Mouse (Mus musculus): Measurements from ENCODE around the gene Gm45783. TPM values are rescaled to one million over a fixed set of nuclear protein-coding genes. Genes with fewer than 3 reads are reported as not detected.

The Gm45783 gene
- total RNA-seq (2023), result not detected

GRCm38 (mm10) chr7:7374431-7374830 lies at the start of gene Gm45783:
TSS of gene Gm45783 (minus strand) at chr7:7374573.

GRCm38 (mm10) chr7:7399603-7400002 lies 25.2 kb upstream of the Gm45783 start, which contains the start of gene Vmn2r31:
TSS of gene Vmn2r31 (minus strand) at chr7:7399703.

GRCm38 (mm10) chr7:7337509-7337908 lies 36.9 kb downstream of the Gm45783 start, which contains the start of gene Vmn2r30:
TSS of gene Vmn2r30 (minus strand) at chr7:7337609.

Other genes starting within 250 kb of the Gm45783 start
- gene Zfp773, start 237.8 kb downstream of the Gm45783 start, total RNA-seq (2023), result 6.4 TPM
- gene Zfp418, start 203.2 kb downstream of the Gm45783 start, total RNA-seq (2023), result 2.8 TPM
- gene Zfp772, start 164.6 kb downstream of the Gm45783 start, total RNA-seq (2023), result 3.9 TPM
- 0.59 TPM for gene Vmn2r29, start 127.2 kb downstream of the Gm45783 start, total RNA-seq (2023)
- 1.5 TPM for gene Gm45844, start 96.3 kb downstream of the Gm45783 start, total RNA-seq (2023)
- 50.6 TPM for gene Clcn4, start 73.7 kb downstream of the Gm45783 start, total RNA-seq (2023)
- gene Vmn2r30, start 37.0 kb downstream of the Gm45783 start, total RNA-seq (2023), result not detected
- gene Vmn2r31, start 25.1 kb upstream of the Gm45783 start, total RNA-seq (2023), result not detected
- gene Vmn2r32, start 105.4 kb upstream of the Gm45783 start, total RNA-seq (2023), result not detected
- not detected for gene Vmn2r33, start 192.2 kb upstream of the Gm45783 start, total RNA-seq (2023)

Data from CD4-positive naive resting alpha-beta T cell, adult 57 days (primary cell).